Mouse (Mus musculus) stomach, embryonic 14.5 days (tissue): ENCODE data around the gene Sh3pxd2a. TPM values are rescaled to one million over a fixed set of nuclear protein-coding genes. Genes with fewer than 3 reads are reported as not detected.

Experiments
- ATAC-seq: fragments of 200-750 bp; cut with Nextera tagmentation; 2 replicates; pipeline ENCODE4 v1.8.0; 2017; ENCODE audit warnings: low read depth, moderate TSS enrichment; ENCODE audit not compliant: insufficient number of reproducible peaks, insufficient read depth, low FRiP score
- H3K27ac ChIP-seq: fragments of 300-500 bp; sonication (generic); 2 replicates; pipeline ENCODE4 v1.5.1; 2014; ENCODE audit warnings: mild to moderate bottlenecking, low read length, moderate library complexity, mixed read lengths
- H3K27me3 ChIP-seq: fragments of 300-500 bp; sonication (generic); 2 replicates; pipeline ENCODE4 v1.6.1; 2014; ENCODE audit warnings: low read length, control low read depth, mixed read lengths; ENCODE audit not compliant: control insufficient read depth, insufficient read depth
- H3K36me3 ChIP-seq: fragments of 300-500 bp; sonication (generic); 2 replicates; pipeline ENCODE4 v1.6.1; 2014; ENCODE audit warnings: mild to moderate bottlenecking, control low read depth, low read length, moderate library complexity, mixed read lengths; ENCODE audit not compliant: control insufficient read depth, insufficient read depth
- H3K4me1 ChIP-seq: fragments of 300-500 bp; sonication (generic); 2 replicates; pipeline ENCODE4 v1.6.1; 2014; ENCODE audit warnings: low read length, control low read depth, mixed read lengths; ENCODE audit not compliant: control insufficient read depth, insufficient read depth
- H3K4me2 ChIP-seq: fragments of 300-500 bp; sonication (generic); replicated peaks from 2 replicates; pipeline ENCODE4 v1.6.1; 2014; ENCODE audit warnings: low read depth, low read length, control low read depth
- H3K4me3 ChIP-seq: fragments of 300-500 bp; sonication (generic); 2 replicates; pipeline ENCODE4 v1.5.1; 2014; ENCODE audit warnings: low read depth, low read length, control low read depth
- H3K9ac ChIP-seq: fragments of 300-500 bp; sonication (generic); replicated peaks from 2 replicates; pipeline ENCODE4 v1.6.1; 2014; ENCODE audit warnings: low read depth, mild to moderate bottlenecking, control low read depth, low read length, moderate library complexity, mixed read lengths
- H3K9me3 ChIP-seq: fragments of 300-500 bp; sonication (generic); 2 replicates; pipeline ENCODE4 v1.6.1; 2016; ENCODE audit warnings: low read depth, low read length, control low read depth; ENCODE audit not compliant: control insufficient read depth
- WGBS: fragments of 180-500 bp; shearing (Covaris S2); extraction: QIAGEN DNeasy Blood & Tissue Kit; methylation state at CpG from one replicate; pipeline ENCODE4 v1.1.7; 2014; 5-methylcytosine and 5-hydroxymethylcytosine counted together
- polyA plus RNA-seq: library from polyadenylated mRNA; unstranded; fragments of >200 nt; fragmentation: Nextera tagmentation; extraction: Ambion mirVana; gene quantifications from 2 replicates; pipeline ENCODE4 v1.2.1, GENCODE M21; 2014

Sh3pxd2a gene
- polyA plus RNA-seq, 1 experiment from 2014 or later, result 13.7 TPM

- no peak overlapping the region for H3K27ac ChIP-seq
Observed at GRCm38 (mm10) chr19:47457711-47458503, 6.3 kb downstream of the Sh3pxd2a start.

GRCm38 (mm10) chr19:47456021-47456420, 8.2 kb downstream of the Sh3pxd2a start:
- Histone ChIP-seq H3K4me1 (peaks cover 39% of the 10 kb centered on the region), H3K4me3 (no peak overlapping the region), H3K36me3 (no peaks in the 10 kb centered on the region), H3K4me2 (no peak overlapping the region), H3K27me3 (no peaks in the 10 kb centered on the region), H3K9me3 (no peaks in the 10 kb centered on the region), H3K27ac (no peak overlapping the region), H3K9ac (no peak overlapping the region)
- no peak for ATAC-seq
- WGBS, result 50% methylated on average over 6 of the region's 6 CpGs

More at GRCm38 (mm10) chr19:47457711-47458503, 6.3 kb downstream of the Sh3pxd2a start:
- no peaks in the 10 kb centered on the region for H3K27me3 ChIP-seq
- no peak overlapping the region for H3K9ac ChIP-seq
- no peak overlapping the region for H3K4me3 ChIP-seq
- ATAC-seq, result no peak
- H3K9me3 ChIP-seq, result 0 out of 2 replicates have a peak, but pooled peaks cover 3% of the 10 kb centered on the region
- H3K4me2 ChIP-seq, result no peak overlapping the region
- H3K36me3 ChIP-seq, result no peaks in the 10 kb centered on the region
- H3K4me1 ChIP-seq, result peaks cover 47% of the 10 kb centered on the region
- 56% methylated on average over 13 of the region's 13 CpGs for whole genome bisulfite sequencing

- Histone ChIP-seq H3K9ac (no peak overlapping the region), H3K4me3 (no peak overlapping the region), H3K27me3 (no peaks in the 10 kb centered on the region), H3K36me3 (no peaks in the 10 kb centered on the region), H3K9me3 (no peaks in the 10 kb centered on the region), H3K4me1 (peaks cover 39% of the 10 kb centered on the region), H3K4me2 (no peak overlapping the region), H3K27ac (no peak overlapping the region)
- WGBS, result 73% methylated on average over 15 of the region's 15 CpGs
- no peak for ATAC-seq
Observed at GRCm38 (mm10) chr19:47455001-47455755, 9.0 kb downstream of the Sh3pxd2a start.

GRCm38 (mm10) chr19:47454167-47455000, 9.8 kb downstream of the Sh3pxd2a start:
- H3K4me2 ChIP-seq, result no peak overlapping the region
- WGBS, result 74% methylated on average over 11 of the region's 11 CpGs
- no peak overlapping the region for H3K4me3 ChIP-seq
- no peak overlapping the region for H3K9ac ChIP-seq
- peaks cover 37% of the 10 kb centered on the region for H3K4me1 ChIP-seq
- H3K27me3 ChIP-seq, result no peaks in the 10 kb centered on the region
- H3K9me3 ChIP-seq, result no peaks in the 10 kb centered on the region
- ATAC-seq, result no peak
- no peak overlapping the region for H3K27ac ChIP-seq
- no peaks in the 10 kb centered on the region for H3K36me3 ChIP-seq

GRCm38 (mm10) chr19:47453352-47453751, 10.8 kb downstream of the Sh3pxd2a start:
- Histone ChIP-seq H3K4me1 (peaks cover 43% of the 10 kb centered on the region), H3K27ac (no peak overlapping the region), H3K9me3 (no peaks in the 10 kb centered on the region), H3K27me3 (no peaks in the 10 kb centered on the region), H3K9ac (no peak overlapping the region), H3K36me3 (no peaks in the 10 kb centered on the region), H3K4me2 (no peak overlapping the region), H3K4me3 (no peak overlapping the region)
- WGBS, result 91% methylated on average over 7 of the region's 7 CpGs
- ATAC-seq, result no peak

GRCm38 (mm10) chr19:47452682-47453081, 11.5 kb downstream of the Sh3pxd2a start:
- Histone ChIP-seq H3K27ac (no peak overlapping the region), H3K4me1 (peaks cover 43% of the 10 kb centered on the region), H3K4me3 (no peak overlapping the region), H3K9me3 (no peaks in the 10 kb centered on the region), H3K9ac (no peak overlapping the region), H3K27me3 (no peaks in the 10 kb centered on the region), H3K36me3 (no peaks in the 10 kb centered on the region), H3K4me2 (no peak overlapping the region)
- 80% methylated on average over 10 of the region's 10 CpGs for WGBS
- ATAC-seq, result no peak

- Histone ChIP-seq H3K4me3 (no peak overlapping the region), H3K36me3 (no peaks in the 10 kb centered on the region), H3K9ac (no peak overlapping the region), H3K4me1 (peaks cover 46% of the 10 kb centered on the region), H3K27ac (no peak overlapping the region), H3K9me3 (no peaks in the 10 kb centered on the region), H3K4me2 (no peak overlapping the region), H3K27me3 (no peaks in the 10 kb centered on the region)
- no peak for ATAC-seq
- 55% methylated on average over 7 of the region's 7 CpGs for WGBS
Observed at GRCm38 (mm10) chr19:47452211-47452610, 12.0 kb downstream of the Sh3pxd2a start.

GRCm38 (mm10) chr19:47451476-47452113, 12.6 kb downstream of the Sh3pxd2a start:
- H3K36me3 ChIP-seq, result no peaks in the 10 kb centered on the region

More at GRCm38 (mm10) chr19:47451476-47452113, 12.6 kb downstream of the Sh3pxd2a start:
- Histone ChIP-seq H3K9ac (no peak overlapping the region), H3K4me3 (no peak overlapping the region), H3K4me1 (peaks cover 52% of the 10 kb centered on the region), H3K27ac (no peak overlapping the region), H3K9me3 (no peaks in the 10 kb centered on the region), H3K4me2 (no peak overlapping the region), H3K27me3 (no peaks in the 10 kb centered on the region)
- WGBS, result 67% methylated on average over 10 of the region's 10 CpGs
- ATAC-seq, result no peak
